Mouse (Mus musculus): ENCODE results near the gene Golgb1. TPM values are rescaled to one million over a fixed set of nuclear protein-coding genes. Genes with fewer than 3 reads are reported as not detected.

The Golgb1 gene
- polyA plus RNA-seq, 1 experiment, result 23.8 TPM

GRCm38 (mm10) chr16:36927495-36928105 lies 52.7 kb downstream of the Golgb1 start:
- Histone ChIP-seq H3K27ac (replicated peaks; ENCODE audit: low read depth, low read length) (no peak overlapping the region), H3K4me3 (ENCODE audit: insufficient read depth, low read depth, low read length) (no peak overlapping the region), H3K4me1 (ENCODE audit: control insufficient read depth, insufficient read depth, insufficient read length, low read length) (no peaks in the 10 kb centered on the region)

- H3K4me1 ChIP-seq (ENCODE audit: control insufficient read depth, insufficient read depth, insufficient read length, low read length), result no peaks in the 10 kb centered on the region
- H3K4me3 ChIP-seq (ENCODE audit: insufficient read depth, low read depth, low read length), result no peak overlapping the region
- H3K27ac ChIP-seq (replicated peaks; ENCODE audit: low read depth, low read length), result no peak overlapping the region
Observed at GRCm38 (mm10) chr16:36928106-36928500, 53.2 kb downstream of the Golgb1 start.

GRCm38 (mm10) chr16:36929216-36929615 lies 54.3 kb downstream of the Golgb1 start:
- no peaks in the 10 kb centered on the region; the same call in 1 of the 2 replicates for H3K4me1 ChIP-seq (ENCODE audit: control insufficient read depth, insufficient read depth, insufficient read length, low read length)
- no peak overlapping the region for H3K27ac ChIP-seq (replicated peaks; ENCODE audit: low read depth, low read length)
- no peak overlapping the region for H3K4me3 ChIP-seq (ENCODE audit: insufficient read depth, low read depth, low read length)

- Histone ChIP-seq H3K4me1 (ENCODE audit: control insufficient read depth, insufficient read depth, insufficient read length, low read length) (peaks cover 5% of the 10 kb centered on the region; the same call in 1 of the 2 replicates), H3K4me3 (ENCODE audit: insufficient read depth, low read depth, low read length) (no peak overlapping the region), H3K27ac (replicated peaks; ENCODE audit: low read depth, low read length) (no peak overlapping the region)
Observed at GRCm38 (mm10) chr16:36930231-36931136, 55.5 kb downstream of the Golgb1 start.

- peak overlapping the region; percentile 6; the same call in 1 of the 2 replicates for H3K27ac ChIP-seq (replicated peaks; ENCODE audit: low read depth, low read length)
- peaks cover 9% of the 10 kb centered on the region; the same call in 1 of the 2 replicates for H3K4me1 ChIP-seq (ENCODE audit: control insufficient read depth, insufficient read depth, insufficient read length, low read length)
- no peak overlapping the region for H3K4me3 ChIP-seq (ENCODE audit: insufficient read depth, low read depth, low read length)
Observed at GRCm38 (mm10) chr16:36931381-36931780, 56.4 kb downstream of the Golgb1 start.

GRCm38 (mm10) chr16:36931976-36932375 lies 57.0 kb downstream of the Golgb1 start:
- Histone ChIP-seq H3K4me3 (ENCODE audit: insufficient read depth, low read depth, low read length) (no peak overlapping the region), H3K27ac (replicated peaks; ENCODE audit: low read depth, low read length) (no peak overlapping the region), H3K4me1 (ENCODE audit: control insufficient read depth, insufficient read depth, insufficient read length, low read length) (peaks cover 9% of the 10 kb centered on the region; the same call in 1 of the 2 replicates)

- Histone ChIP-seq H3K4me3 (ENCODE audit: insufficient read depth, low read depth, low read length) (no peak overlapping the region), H3K4me1 (ENCODE audit: control insufficient read depth, insufficient read depth, insufficient read length, low read length) (peaks cover 9% of the 10 kb centered on the region; the same call in 1 of the 2 replicates), H3K27ac (replicated peaks; ENCODE audit: low read depth, low read length) (no peak overlapping the region)
Observed at GRCm38 (mm10) chr16:36932546-36932945, 57.6 kb downstream of the Golgb1 start.

GRCm38 (mm10) chr16:36934131-36934840 lies 59.3 kb downstream of the Golgb1 start:
- Histone ChIP-seq H3K27ac (replicated peaks; ENCODE audit: low read depth, low read length) (peak overlapping the region; percentile 96), H3K4me1 (ENCODE audit: control insufficient read depth, insufficient read depth, insufficient read length, low read length) (peaks cover 9% of the 10 kb centered on the region; the same call in 1 of the 2 replicates), H3K4me3 (ENCODE audit: insufficient read depth, low read depth, low read length) (peak overlapping the region; percentile 61)

GRCm38 (mm10) chr16:36934841-36935620 lies 60.1 kb downstream of the Golgb1 start, which contains the start of gene Hcls1:
Hcls1 (plus strand) TSS chr16:36934983.
- Histone ChIP-seq H3K27ac (replicated peaks; ENCODE audit: low read depth, low read length) (peak within 1 kb of the TSS; percentile 96), H3K4me1 (ENCODE audit: control insufficient read depth, insufficient read depth, insufficient read length, low read length) (peaks cover 9% of the 10 kb centered on the region; the same call in 1 of the 2 replicates), H3K4me3 (ENCODE audit: insufficient read depth, low read depth, low read length) (peak within 1 kb of the TSS; percentile 61)

- Histone ChIP-seq H3K4me3 (ENCODE audit: insufficient read depth, low read depth, low read length) (peak overlapping the region; percentile 61), H3K27ac (replicated peaks; ENCODE audit: low read depth, low read length) (peak overlapping the region; percentile 96), H3K4me1 (ENCODE audit: control insufficient read depth, insufficient read depth, insufficient read length, low read length) (peaks cover 14% of the 10 kb centered on the region; the same call in 1 of the 2 replicates)
Observed at GRCm38 (mm10) chr16:36935814-36936213, 60.9 kb downstream of the Golgb1 start.

- Histone ChIP-seq H3K27ac (replicated peaks; ENCODE audit: low read depth, low read length) (peak overlapping the region; percentile 48), H3K4me3 (ENCODE audit: insufficient read depth, low read depth, low read length) (no peak overlapping the region)
Observed at GRCm38 (mm10) chr16:36941137-36941727, 66.3 kb downstream of the Golgb1 start.

GRCm38 (mm10) chr16:36941895-36942294 lies 67.0 kb downstream of the Golgb1 start:
- Histone ChIP-seq H3K27ac (replicated peaks; ENCODE audit: low read depth, low read length) (peak overlapping the region; percentile 47), H3K4me3 (ENCODE audit: insufficient read depth, low read depth, low read length) (no peak overlapping the region), H3K4me1 (ENCODE audit: control insufficient read depth, insufficient read depth, insufficient read length, low read length) (peaks cover 13% of the 10 kb centered on the region; the same call in 1 of the 2 replicates)

More at GRCm38 (mm10) chr16:36941137-36941727, 66.3 kb downstream of the Golgb1 start:
- H3K4me1 ChIP-seq (ENCODE audit: control insufficient read depth, insufficient read depth, insufficient read length, low read length), result peaks cover 15% of the 10 kb centered on the region; the same call in 1 of the 2 replicates

- peaks cover 13% of the 10 kb centered on the region; the same call in 1 of the 2 replicates for H3K4me1 ChIP-seq (ENCODE audit: control insufficient read depth, insufficient read depth, insufficient read length, low read length)
- H3K4me3 ChIP-seq (ENCODE audit: insufficient read depth, low read depth, low read length), result no peak overlapping the region
- H3K27ac ChIP-seq (replicated peaks; ENCODE audit: low read depth, low read length), result no peak overlapping the region
Observed at GRCm38 (mm10) chr16:36943591-36943990, 68.7 kb downstream of the Golgb1 start.
